In the genomic region with DNA sequence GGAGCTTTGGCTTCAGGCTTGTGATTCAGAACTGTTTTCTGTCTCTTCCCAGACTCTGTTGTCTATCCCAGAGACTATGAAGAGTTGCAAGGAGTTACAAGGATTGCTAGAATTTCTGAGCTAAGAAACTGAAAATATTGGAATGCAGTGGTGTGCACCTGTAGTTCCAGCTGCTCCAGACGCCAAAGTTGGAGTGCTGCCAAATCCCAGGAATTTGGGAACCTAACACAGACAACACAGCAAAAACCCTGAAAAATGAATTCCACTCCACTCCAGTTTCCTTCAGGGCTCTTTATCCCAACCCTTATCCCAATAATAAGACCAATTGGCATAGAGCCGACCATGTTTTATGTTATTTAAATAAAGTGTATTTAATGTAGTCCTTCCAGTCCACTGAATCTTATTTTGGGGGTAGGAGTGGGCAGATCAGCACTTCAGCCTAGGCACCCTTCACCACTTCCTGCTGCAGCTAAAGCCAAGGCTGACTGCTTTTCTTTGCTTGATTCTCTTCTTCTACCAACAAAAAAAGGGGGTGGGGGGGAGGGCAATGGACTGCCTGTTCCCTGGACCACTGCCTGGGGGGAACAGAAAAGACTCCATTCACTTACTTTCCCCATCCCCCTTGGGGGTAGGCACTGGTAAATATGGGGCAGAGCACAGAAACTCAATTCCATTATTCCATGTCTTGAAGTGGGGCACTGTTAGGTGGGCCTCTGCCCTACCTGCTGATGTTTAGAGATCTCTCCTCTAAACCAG, we compare ENCODE assay signal across 8 mouse cellular contexts. TPM values are rescaled to one million over a fixed set of nuclear protein-coding genes. Genes with fewer than 3 reads are reported as not detected.
DNase-seq lines count a peak whose midpoint lies in the region; ATAC-seq and TF ChIP-seq lines count a peak whose summit lies in the region.

No protein-coding gene starts in this region.

- no peaks in the 10 kb centered on the region for H3K27me3 ChIP-seq in cerebellum, adult 2 months (ENCODE audit: control insufficient read depth, insufficient read depth, low read length)
- no peaks in the 10 kb centered on the region for H3K27me3 ChIP-seq in forebrain, embryonic 16.5 days (replicated peaks; ENCODE audit: control insufficient read depth, insufficient read depth, low read length)
- no peaks in the 10 kb centered on the region for H3K27me3 ChIP-seq in midbrain, embryonic 15.5 days (replicated peaks)
- no peaks in the 10 kb centered on the region for H3K27me3 ChIP-seq in thymus, adult 2 months (ENCODE audit: control insufficient read depth, insufficient read depth, low read length)

- no peaks in the 10 kb centered on the region for H3K9me3 ChIP-seq in forebrain, embryonic 16.5 days (ENCODE audit: control insufficient read depth, low read length)
- H3K9me3 ChIP-seq in midbrain, embryonic 15.5 days, result no peaks in the 10 kb centered on the region

- peak overlapping the region; percentile 46 for H3K4me2 ChIP-seq in forebrain, embryonic 16.5 days (ENCODE audit: low read length)
- peak overlapping the region; percentile 36 for H3K4me2 ChIP-seq in midbrain, embryonic 15.5 days

- no peaks in the 10 kb centered on the region for H3K36me3 ChIP-seq in forebrain, embryonic 16.5 days (ENCODE audit: control insufficient read depth, insufficient read depth)
- 0 out of 2 replicates have a peak, but pooled peaks cover 3% of the 10 kb centered on the region for H3K36me3 ChIP-seq in midbrain, embryonic 15.5 days (replicated peaks)
- peaks cover 44% of the 10 kb centered on the region for H3K36me3 ChIP-seq in thymus, adult 2 months (ENCODE audit: control insufficient read depth, insufficient read depth, low read length)

- WGBS in cerebellum, adult 2 months, result 37% methylated on average over 2 of the region's 2 CpGs
- 13% methylated on average over 2 of the region's 2 CpGs for WGBS in forebrain, embryonic 16.5 days
- 56% methylated on average over 2 of the region's 2 CpGs for WGBS in midbrain, embryonic 15.5 days
- 90% methylated on average over 2 of the region's 2 CpGs for WGBS in thymus, adult 2 months

- peak overlapping the region; percentile 14; the same call in 1 of the 2 replicates for H3K27ac ChIP-seq in cerebellum, adult 2 months (ENCODE audit: insufficient read depth, low read length)
- peak overlapping the region; percentile 66 for H3K27ac ChIP-seq in left cerebral cortex, adult 2 months
- H3K27ac ChIP-seq in forebrain, embryonic 16.5 days (ENCODE audit: low read length), result peak overlapping the region; percentile 68
- H3K27ac ChIP-seq in midbrain, embryonic 15.5 days, result peak overlapping the region; percentile 48; the same call in 1 of the 2 replicates
- no peak overlapping the region for H3K27ac ChIP-seq in thymus, adult 2 months (ENCODE audit: control insufficient read depth, insufficient read depth, low read length)

- TF ChIP-seq POLR2A in cerebellum, adult 2 months (IDR thresholded peaks at IDR 0.05; ENCODE audit: borderline replicate concordance, insufficient read depth, low read length), result no peak
- TF ChIP-seq POLR2A in thymus, adult 2 months (IDR thresholded peaks at IDR 0.05; ENCODE audit: control insufficient read depth, extremely low read depth, insufficient read depth, low read length, poor library complexity), result no peak

- intact Hi-C loops in left cerebral cortex, adult 2 months (cut with DNase I), result no loop called here
- intact Hi-C loops in left cerebral cortex, postnatal 36 days (cut with DNase I), result no loop called here

- H3K9ac ChIP-seq in forebrain, embryonic 16.5 days (replicated peaks; ENCODE audit: low read depth, low read length), result no peak overlapping the region
- no peak overlapping the region for H3K9ac ChIP-seq in midbrain, embryonic 15.5 days

- no peak for DNase-seq in cerebellum, adult 2 months
- DNase-seq in left cerebral cortex, adult 2 months (ENCODE audit: extremely low spot score in 1 of 2, low spot score in 2 of 2), result no peak
- no peak for DNase-seq in left cerebral cortex, postnatal 36 days (ENCODE audit: low spot score in 2 of 2)
- DNase-seq in thymus, adult 2 months, result no peak
- DNase-seq in urinary bladder, postnatal 14 days (ENCODE audit: low spot score), result no peak

- peak overlapping the region; percentile 85 for H3K4me3 ChIP-seq in cerebellum, adult 2 months (replicated peaks; ENCODE audit: insufficient read depth, low read depth, low read length)
- peak overlapping the region; percentile 49 for H3K4me3 ChIP-seq in left cerebral cortex, adult 2 months
- H3K4me3 ChIP-seq in forebrain, embryonic 16.5 days (replicated peaks; ENCODE audit: low read length), result peak overlapping the region; percentile 6
- H3K4me3 ChIP-seq in midbrain, embryonic 15.5 days, result peak overlapping the region; percentile 16; the same call in 1 of the 2 replicates
- H3K4me3 ChIP-seq in thymus, adult 2 months (ENCODE audit: control insufficient read depth, insufficient read depth, low read length), result no peak overlapping the region

- H3K4me1 ChIP-seq in cerebellum, adult 2 months (ENCODE audit: control insufficient read depth, insufficient read depth, low read length), result peaks cover 8% of the 10 kb centered on the region
- peaks cover 20% of the 10 kb centered on the region for H3K4me1 ChIP-seq in forebrain, embryonic 16.5 days (replicated peaks; ENCODE audit: control insufficient read depth, insufficient read depth, low read length)
- peaks cover 4% of the 10 kb centered on the region; the same call in 1 of the 2 replicates for H3K4me1 ChIP-seq in midbrain, embryonic 15.5 days
- peaks cover 4% of the 10 kb centered on the region; the same call in 1 of the 2 replicates for H3K4me1 ChIP-seq in thymus, adult 2 months (replicated peaks; ENCODE audit: control insufficient read depth, insufficient read depth, low read length)

- no peak for ATAC-seq in cerebellum, adult (ENCODE audit: insufficient number of reproducible peaks, low FRiP score, low TSS enrichment)
- peak; percentile 81 for ATAC-seq in forebrain, embryonic 16.5 days
- ATAC-seq in midbrain, embryonic 15.5 days (replicated peaks), result peak; percentile 28; the same call in 1 of the 2 replicates

- TF ChIP-seq CTCF in cerebellum, adult 2 months (IDR thresholded peaks at IDR 0.05; ENCODE audit: borderline replicate concordance, insufficient read depth, low read depth, low read length), result no peak
- no peak for TF ChIP-seq CTCF in left cerebral cortex, adult 2 months (IDR thresholded peaks at IDR 0.05)
- no peak for TF ChIP-seq CTCF in thymus, adult 2 months (IDR thresholded peaks at IDR 0.05; ENCODE audit: borderline replicate concordance, control insufficient read depth, extremely low read depth, insufficient read depth, low read length, poor library complexity)

RNA-seq across cellular contexts. Expression of a gene that starts 0.5 kb away (rescaled TPM):
- polyA plus RNA-seq in cerebellum, adult 2 months (2012; rRNA removed), result 2,621 and 2,670 TPM in 2 replicates
- total RNA-seq in left cerebral cortex, adult 2 months (2021), result 100 to 1,000 TPM; 804 to 830 TPM
- 100 to 1,000 TPM; 746 to 852 TPM for total RNA-seq in left cerebral cortex, postnatal 36 days (2021)
- polyA plus RNA-seq in forebrain, embryonic 16.5 days (2015; fragmentation: Nextera tagmentation; extraction: Ambion mirVana), result 152 and 186 TPM in 2 replicates
- polyA plus RNA-seq in midbrain, embryonic 15.5 days (2015; fragmentation: Nextera tagmentation; extraction: Ambion mirVana), result 84.9 and 129 TPM in 2 replicates
- polyA plus RNA-seq in thymus, adult 2 months (2012; rRNA removed), result 2.4 and 3.0 TPM in 2 replicates

RNA-seq across cellular contexts. Expression of a gene that starts 6.0 kb away (rescaled TPM):
- 94.2 and 98.6 TPM in 2 replicates for polyA plus RNA-seq in cerebellum, adult 2 months (2012; rRNA removed)
- 10 to 100 TPM; 60.7 to 62.8 TPM for total RNA-seq in left cerebral cortex, adult 2 months (2021)
- total RNA-seq in left cerebral cortex, postnatal 36 days (2021), result 10 to 100 TPM; 64.4 to 68.5 TPM
- 61.1 and 61.4 TPM in 2 replicates for polyA plus RNA-seq in forebrain, embryonic 16.5 days (2015; fragmentation: Nextera tagmentation; extraction: Ambion mirVana)
- 71.5 and 76.6 TPM in 2 replicates for polyA plus RNA-seq in midbrain, embryonic 15.5 days (2015; fragmentation: Nextera tagmentation; extraction: Ambion mirVana)
- polyA plus RNA-seq in thymus, adult 2 months (2012; rRNA removed), result 88.3 and 95.0 TPM in 2 replicates

RNA-seq across cellular contexts. Expression of a gene that starts 20.9 kb away (rescaled TPM):
- 17.6 and 19.0 TPM in 2 replicates for polyA plus RNA-seq in cerebellum, adult 2 months (2012; rRNA removed)
- 10 to 100 TPM; 12.1 to 16.1 TPM for total RNA-seq in left cerebral cortex, adult 2 months (2021)
- total RNA-seq in left cerebral cortex, postnatal 36 days (2021), result 10 to 100 TPM in 1 of 2 experiments, 1 to 10 TPM in 1; 7.3 to 13.8 TPM
- polyA plus RNA-seq in forebrain, embryonic 16.5 days (2015; fragmentation: Nextera tagmentation; extraction: Ambion mirVana), result 21.6 and 22.1 TPM in 2 replicates
- polyA plus RNA-seq in midbrain, embryonic 15.5 days (2015; fragmentation: Nextera tagmentation; extraction: Ambion mirVana), result 6.9 and 9.6 TPM in 2 replicates
- polyA plus RNA-seq in thymus, adult 2 months (2012; rRNA removed), result 46.1 and 52.7 TPM in 2 replicates

RNA-seq across cellular contexts. Expression of a gene that starts 21.0 kb away (rescaled TPM):
- 72.2 and 75.2 TPM in 2 replicates for polyA plus RNA-seq in cerebellum, adult 2 months (2012; rRNA removed)
- 10 to 100 TPM; 29.1 to 32.2 TPM for total RNA-seq in left cerebral cortex, adult 2 months (2021)
- total RNA-seq in left cerebral cortex, postnatal 36 days (2021), result 10 to 100 TPM; 30.6 to 31.3 TPM
- polyA plus RNA-seq in forebrain, embryonic 16.5 days (2015; fragmentation: Nextera tagmentation; extraction: Ambion mirVana), result 68.6 and 69.1 TPM in 2 replicates
- polyA plus RNA-seq in midbrain, embryonic 15.5 days (2015; fragmentation: Nextera tagmentation; extraction: Ambion mirVana), result 80.8 and 89.7 TPM in 2 replicates
- 31.1 and 42.0 TPM in 2 replicates for polyA plus RNA-seq in thymus, adult 2 months (2012; rRNA removed)

RNA-seq across cellular contexts. Expression of a gene that starts 31.6 kb away (rescaled TPM):
- 2.6 and 2.9 TPM in 2 replicates for polyA plus RNA-seq in cerebellum, adult 2 months (2012; rRNA removed)
- 10 to 100 TPM; 21.1 to 29.5 TPM for total RNA-seq in left cerebral cortex, adult 2 months (2021)
- 10 to 100 TPM; 11.3 to 25.5 TPM for total RNA-seq in left cerebral cortex, postnatal 36 days (2021)
- not detected in 2 replicates for polyA plus RNA-seq in forebrain, embryonic 16.5 days (2015; fragmentation: Nextera tagmentation; extraction: Ambion mirVana)
- polyA plus RNA-seq in midbrain, embryonic 15.5 days (2015; fragmentation: Nextera tagmentation; extraction: Ambion mirVana), result 0.11 and 0.28 TPM in 2 replicates
- 0.32 and 0.38 TPM in 2 replicates for polyA plus RNA-seq in thymus, adult 2 months (2012; rRNA removed)

Comparison
In these comparisons a context has a peak if more than half of its experiments do, and no peak if none do; other contexts are left out.
1. RNA of a gene that starts 0.5 kb away (polyA plus RNA-seq): 2,621 to 2,670 TPM in cerebellum, adult 2 months, 152 to 186 TPM in forebrain, embryonic 16.5 days and 84.9 to 129 TPM in midbrain, embryonic 15.5 days; 2.4 to 3.0 TPM in thymus, adult 2 months; every median in the first group is over 10 times any median in the second.